Mouse (Mus musculus) kidney, adult 9 months (tissue): Measurements from ENCODE around the gene Tsc22d4.

Experiments used
- DNase-seq: peaks from one replicate; pipeline ENCODE4 v3.0.0; 2022

The Tsc22d4 gene

DNA sequence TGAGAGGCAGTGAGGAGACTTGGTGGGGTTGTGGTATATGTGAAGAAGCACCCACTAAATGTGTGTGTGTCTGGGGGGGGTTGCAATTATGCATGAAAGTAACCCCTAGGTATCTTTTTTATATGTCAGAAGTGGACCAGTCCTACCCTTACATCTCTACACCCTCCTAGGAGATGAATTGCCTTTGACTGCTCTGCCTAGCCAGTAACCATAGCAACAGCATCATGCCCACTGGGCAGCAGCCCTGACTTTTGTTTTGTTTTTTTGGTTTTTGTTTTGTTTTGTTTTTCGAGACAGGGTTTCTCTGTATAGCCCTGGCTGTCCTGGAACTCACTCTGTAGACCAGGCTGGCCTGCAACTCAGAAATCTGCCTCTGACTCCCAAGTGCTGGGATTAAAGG, 22.9 kb downstream of the Tsc22d4 start:
- DNase-seq: no peak

DNA sequence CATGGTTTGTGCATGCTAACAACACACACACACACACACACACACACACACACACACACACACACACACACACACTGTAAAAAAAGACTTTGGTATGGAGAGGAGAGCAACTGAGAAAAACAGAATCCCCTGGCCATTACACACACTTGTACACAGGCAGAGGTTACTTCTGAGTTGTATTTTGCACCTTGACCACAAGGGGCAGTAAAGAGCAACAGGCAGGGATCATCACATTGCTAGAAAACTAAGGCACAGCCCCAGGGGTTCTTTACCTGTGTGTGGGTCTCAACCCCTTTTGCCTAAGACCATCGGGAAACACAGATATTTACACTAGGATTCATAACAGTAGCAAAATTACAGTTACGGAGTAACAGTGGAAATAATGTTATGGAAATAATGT, 25.2 kb downstream of the Tsc22d4 start:
- no peak for DNase-seq

GRCm38 (mm10) chr5:137772755-137773154, 27.2 kb downstream of the Tsc22d4 start:
- DNase-seq: no peak

GRCm38 (mm10) chr5:137775587-137776290, 30.2 kb downstream of the Tsc22d4 start:
- peak; percentile 7 for DNase-seq

- DNase-seq: peak; percentile 70
These were observed 30.9 kb downstream of the Tsc22d4 start for GRCm38 (mm10) chr5:137776408-137776918.

DNA sequence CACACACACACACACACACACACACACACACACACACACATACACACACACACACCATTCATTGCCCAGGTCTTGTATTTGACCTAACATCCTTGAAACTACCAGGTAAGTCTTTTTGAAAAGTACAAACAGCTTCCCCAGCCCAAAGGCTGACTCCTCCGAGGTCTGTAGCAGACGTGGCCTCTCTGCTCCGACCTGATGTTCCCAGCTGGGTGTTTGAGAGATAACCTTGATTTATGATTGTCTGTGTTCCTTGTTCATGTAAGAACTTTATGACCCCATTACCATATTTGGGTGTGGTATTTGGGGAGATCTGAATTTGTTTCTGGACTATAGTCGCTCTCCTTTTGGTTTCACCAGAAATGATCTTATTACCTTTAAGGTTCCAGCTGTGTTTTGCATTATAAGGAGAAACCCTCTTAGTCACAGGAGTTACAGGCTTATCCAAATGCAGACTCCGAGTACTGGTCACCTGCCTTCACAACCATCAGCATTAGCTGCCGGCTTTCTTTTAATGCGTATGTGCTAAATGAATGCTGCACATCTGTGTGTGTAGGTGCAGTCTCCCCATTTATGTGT, 31.8 kb downstream of the Tsc22d4 start:
- DNase-seq: peak; percentile 14

- DNase-seq: peak; percentile 97
These were observed 33.1 kb downstream of the Tsc22d4 start, which contains the start of gene Ppp1r35 for GRCm38 (mm10) chr5:137778635-137779034. Gene Ppp1r35, plus strand, starts transcription at chr5:137778849.

- DNase-seq: peak; percentile 39
These were observed 33.8 kb downstream of the Tsc22d4 start for GRCm38 (mm10) chr5:137779053-137779933.

- DNase-seq: peak; percentile 12
These were observed 36.1 kb downstream of the Tsc22d4 start for GRCm38 (mm10) chr5:137781661-137782060.

DNA sequence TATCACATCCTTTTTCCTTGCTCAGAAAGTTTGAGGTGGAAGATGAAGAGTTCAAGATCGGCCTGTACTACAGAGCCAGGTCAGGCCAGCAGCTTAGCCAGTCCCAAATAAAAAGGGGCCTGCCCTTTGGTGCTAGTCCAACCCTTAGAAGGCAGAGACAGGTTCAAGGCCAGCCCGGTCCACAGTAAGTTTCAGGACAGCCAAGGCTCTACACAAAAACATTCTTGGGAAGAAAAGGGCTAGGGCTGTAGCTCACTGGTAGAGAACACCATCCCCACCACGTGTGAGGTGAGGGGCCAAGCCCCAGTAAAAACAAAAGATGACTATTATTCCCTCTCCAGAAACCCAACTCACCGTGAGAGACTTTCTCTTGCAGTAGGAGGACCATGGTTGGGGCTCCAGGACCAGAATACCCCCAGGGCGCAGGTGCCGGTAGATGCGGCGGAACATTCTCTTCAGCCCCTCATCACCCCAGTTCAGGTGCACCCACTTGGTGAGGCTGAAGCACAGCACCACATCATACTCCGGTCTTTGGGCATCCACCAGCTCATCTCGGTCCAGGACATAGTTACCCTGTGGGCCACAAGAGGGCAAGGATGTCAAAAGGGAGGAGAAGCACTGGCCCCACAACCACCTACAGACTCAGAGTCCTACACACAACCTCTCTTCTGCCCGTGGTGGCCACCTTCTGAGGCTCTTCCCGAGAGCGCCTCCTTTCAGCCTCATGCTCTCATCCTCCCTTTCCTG, 37.4 kb downstream of the Tsc22d4 start:
- DNase-seq: no peak

- no peak for DNase-seq
These were observed 38.5 kb downstream of the Tsc22d4 start for GRCm38 (mm10) chr5:137783901-137784540.

DNA sequence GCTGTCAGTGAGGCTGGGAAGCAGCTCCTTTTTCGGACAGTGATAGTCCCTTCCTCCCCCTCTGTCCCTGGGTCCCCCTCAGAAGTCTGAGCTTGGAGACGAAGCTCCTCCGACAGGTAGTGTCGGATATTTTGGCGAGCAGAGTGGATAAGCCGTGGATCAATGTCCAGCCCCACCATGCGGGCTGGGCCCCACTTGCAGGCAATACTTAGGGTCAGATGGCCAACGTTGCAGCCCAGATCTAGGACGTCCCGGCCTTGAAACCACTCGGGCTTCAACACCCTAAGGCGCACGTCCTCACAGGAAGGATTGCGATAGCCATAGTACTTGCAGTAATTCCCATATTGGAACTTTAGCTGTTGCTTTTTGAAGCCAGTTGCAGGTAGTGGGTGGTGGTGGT, 39.0 kb downstream of the Tsc22d4 start:
- DNase-seq: peak; percentile 38

DNA sequence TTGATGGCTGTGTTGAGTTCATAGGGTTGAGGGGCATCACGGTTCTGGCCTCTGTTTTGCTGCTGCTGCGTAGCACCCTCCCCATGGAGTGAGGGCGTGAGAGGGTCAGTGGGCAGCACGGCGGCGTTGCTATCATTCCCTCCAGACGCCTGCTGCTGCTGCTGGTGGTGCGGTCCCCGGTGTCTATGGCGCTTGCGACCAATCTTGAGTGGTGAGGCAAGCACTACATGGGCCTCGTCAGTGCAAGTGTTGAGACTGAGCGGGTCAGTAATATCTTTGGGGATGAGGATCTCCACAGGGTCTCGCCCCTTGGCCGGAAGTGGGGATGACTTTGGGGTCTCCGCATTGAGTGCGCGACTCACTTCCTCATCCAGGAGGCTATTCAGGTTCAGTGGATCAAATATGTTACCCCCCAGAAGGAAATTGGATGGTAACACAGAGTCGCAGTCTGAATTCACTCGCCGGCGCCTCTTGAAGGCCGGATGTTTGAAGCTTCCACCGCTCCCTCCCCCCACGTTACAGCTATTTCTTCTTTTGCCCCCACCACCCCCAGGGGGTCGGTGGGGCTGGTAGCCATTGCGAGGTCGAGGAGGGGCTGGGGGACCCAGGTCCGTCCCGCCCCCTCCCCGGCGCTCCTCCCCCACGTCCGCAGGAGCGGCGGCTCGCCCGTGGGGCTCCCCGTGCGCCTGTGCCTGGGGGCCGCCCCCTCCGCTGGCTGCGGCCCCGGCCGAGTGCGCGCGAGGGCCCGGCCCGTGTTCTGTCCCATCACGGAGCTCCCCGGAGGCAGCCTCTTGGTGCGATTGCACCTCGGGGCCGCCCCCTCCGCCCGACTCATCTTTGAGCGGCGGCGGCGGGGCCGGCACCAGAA, 39.9 kb downstream of the Tsc22d4 start:
- DNase-seq: peak; percentile 50

DNA sequence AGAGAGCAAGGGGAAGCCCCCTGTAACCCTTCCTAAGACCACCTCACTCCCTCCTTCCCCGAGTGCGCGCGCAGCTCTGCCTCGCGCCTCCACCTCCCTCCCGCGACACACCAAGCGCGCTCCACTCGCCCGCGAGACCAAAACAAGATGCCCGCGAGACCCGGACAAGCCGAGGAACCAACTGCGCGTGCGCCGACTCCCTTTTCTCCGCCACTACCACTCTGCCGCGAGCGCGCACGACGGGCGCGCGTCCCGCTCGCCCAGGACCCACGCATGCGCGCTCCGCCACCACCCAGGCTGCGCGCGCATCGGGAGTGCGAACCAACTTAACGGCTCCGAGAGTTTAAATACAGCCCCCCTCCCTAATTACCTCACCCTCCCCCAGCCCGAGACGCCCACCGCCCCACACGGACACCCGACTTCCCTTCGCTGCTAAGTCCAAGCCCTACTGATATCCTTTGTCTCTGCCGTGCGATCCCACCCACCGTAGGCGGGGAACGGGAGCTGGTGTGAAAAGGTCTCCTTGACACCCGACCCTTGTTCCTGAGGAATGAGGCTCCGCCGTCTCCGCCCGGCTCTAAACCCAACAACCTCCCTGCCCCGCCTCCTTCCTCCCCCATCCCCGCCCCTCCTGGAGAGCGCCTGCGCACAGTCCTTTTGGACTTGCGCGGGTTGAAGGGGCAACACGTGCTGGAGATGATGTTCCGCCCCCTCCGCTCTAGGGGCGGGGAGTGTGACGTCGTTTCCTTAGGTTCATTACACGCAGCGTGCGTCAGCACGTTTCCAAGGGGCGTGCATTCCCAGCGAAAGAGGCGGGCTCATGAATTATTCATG, 40.8 kb downstream of the Tsc22d4 start:
- DNase-seq: peak; percentile 100

DNA sequence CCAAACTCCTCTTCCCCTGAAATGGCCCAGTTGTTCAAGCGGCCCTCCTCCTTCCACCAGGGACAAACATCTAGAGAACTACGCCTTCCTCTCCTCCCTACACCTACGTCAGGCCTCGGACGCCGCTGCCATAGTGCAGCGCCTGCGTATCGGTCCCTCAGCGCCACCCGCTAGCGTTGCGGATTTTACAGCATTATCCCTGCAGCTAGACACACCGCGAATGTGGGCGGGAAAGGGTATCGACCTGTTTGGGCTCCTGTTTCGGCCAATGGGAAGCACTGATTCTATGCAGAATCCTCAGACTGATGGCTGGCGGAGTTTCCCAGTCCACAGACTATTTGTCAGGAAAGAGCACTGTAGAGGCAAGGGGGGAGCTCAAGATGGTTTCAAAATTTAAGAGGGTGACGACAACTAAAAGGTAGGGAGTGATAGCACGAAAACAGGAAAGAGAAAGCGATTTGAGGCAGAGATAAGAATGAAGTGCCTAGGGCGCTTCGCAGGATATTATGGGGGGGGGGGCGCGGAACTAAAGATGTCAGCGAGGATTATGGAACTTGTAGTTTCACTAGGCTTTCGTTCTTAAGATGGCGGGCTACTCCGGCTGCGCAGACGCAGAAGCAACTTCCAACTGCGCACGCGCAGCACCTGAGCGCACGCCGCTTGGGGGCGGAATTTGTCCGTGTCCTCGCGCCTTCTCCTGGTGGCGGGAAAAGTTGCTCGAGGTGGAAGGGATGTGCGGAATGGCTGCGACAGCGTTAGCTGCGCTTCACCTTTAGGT, 41.8 kb downstream of the Tsc22d4 start, which contains the start of the genes Mepce and Zcwpw1:
Gene Mepce, minus strand, starts transcription at position 505 of the 778 bp plus-strand sequence.
Gene Zcwpw1, plus strand, starts transcription at position 648 of the 778 bp plus-strand sequence.
- DNase-seq: peak; percentile 97

GRCm38 (mm10) chr5:137788171-137788570, 42.6 kb downstream of the Tsc22d4 start:
- DNase-seq: peak; percentile 47

- no peak for DNase-seq
These were observed 43.5 kb downstream of the Tsc22d4 start for GRCm38 (mm10) chr5:137788946-137789531.

DNA sequence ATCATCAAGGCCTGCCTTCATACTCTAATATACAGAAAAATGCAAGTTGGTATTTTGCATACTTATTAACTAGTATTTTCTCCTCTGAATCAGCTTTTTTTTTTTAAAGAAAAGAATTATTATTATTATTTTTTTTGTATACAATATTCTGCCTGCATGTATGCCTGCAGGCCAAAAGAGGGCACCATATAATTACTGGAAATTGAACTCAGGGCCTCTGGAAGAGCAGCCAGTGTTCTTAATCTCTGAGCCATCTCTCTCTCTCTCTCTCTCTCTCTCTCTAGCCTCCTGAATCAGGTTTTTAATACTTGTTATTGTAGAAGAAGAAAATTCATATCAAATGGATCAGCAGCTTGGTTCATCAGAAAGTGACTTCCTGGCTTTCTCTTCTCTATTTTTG, 46.0 kb downstream of the Tsc22d4 start:
- DNase-seq: no peak

- no peak for DNase-seq
These were observed 51.1 kb downstream of the Tsc22d4 start for GRCm38 (mm10) chr5:137796606-137797005.
